Mouse (Mus musculus): ENCODE results near the gene Fgfr2. TPM values are rescaled to one million over a fixed set of nuclear protein-coding genes. Genes with fewer than 3 reads are reported as not detected.
A peak's percentile ranks its signal among the peaks of the same experiment; 100 is the strongest.

The Fgfr2 gene
- polyA plus RNA-seq, 1 experiment from 2014 or later: 67.0 TPM

DNA sequence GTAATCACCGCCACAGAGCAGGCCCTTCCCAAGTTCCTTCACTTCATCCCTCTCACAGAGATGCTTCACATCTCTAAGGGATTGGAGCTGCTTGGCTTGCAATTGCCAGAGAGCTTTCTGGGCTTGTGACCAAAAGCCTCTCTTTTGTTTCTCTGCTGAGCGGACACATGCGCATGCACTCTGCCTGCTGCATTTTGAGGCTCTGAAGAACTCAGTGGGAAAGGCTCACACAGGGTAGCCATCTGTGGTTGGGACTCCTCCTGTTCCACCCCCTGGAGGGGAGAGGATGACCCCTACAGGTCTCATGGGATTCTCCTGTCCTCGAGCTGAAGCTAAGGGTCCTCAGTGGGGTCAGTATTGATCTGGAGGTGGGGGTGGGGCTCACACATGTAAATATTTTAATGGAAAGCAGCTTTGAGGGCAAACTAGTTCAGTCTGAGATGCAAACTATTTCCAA is 2157.2 kb downstream of the Fgfr2 start:
- H3K9me3 ChIP-seq: no peaks in the 10 kb centered on the region
- peaks cover 15% of the 10 kb centered on the region for H3K4me1 ChIP-seq (replicated peaks)
- ATAC-seq: peak; percentile 34
- no peaks in the 10 kb centered on the region for H3K36me3 ChIP-seq
- H3K4me3 ChIP-seq (replicated peaks): no peak overlapping the region
- H3K9ac ChIP-seq: no peak overlapping the region
- WGBS: 53% methylated on average over 4 of the region's 4 CpGs
- H3K4me2 ChIP-seq (replicated peaks): no peak overlapping the region
- no peaks in the 10 kb centered on the region for H3K27me3 ChIP-seq (replicated peaks)
- H3K27ac ChIP-seq: 0 out of 2 replicates have a peak overlapping the region, but pooled peaks have one; percentile 2

DNA sequence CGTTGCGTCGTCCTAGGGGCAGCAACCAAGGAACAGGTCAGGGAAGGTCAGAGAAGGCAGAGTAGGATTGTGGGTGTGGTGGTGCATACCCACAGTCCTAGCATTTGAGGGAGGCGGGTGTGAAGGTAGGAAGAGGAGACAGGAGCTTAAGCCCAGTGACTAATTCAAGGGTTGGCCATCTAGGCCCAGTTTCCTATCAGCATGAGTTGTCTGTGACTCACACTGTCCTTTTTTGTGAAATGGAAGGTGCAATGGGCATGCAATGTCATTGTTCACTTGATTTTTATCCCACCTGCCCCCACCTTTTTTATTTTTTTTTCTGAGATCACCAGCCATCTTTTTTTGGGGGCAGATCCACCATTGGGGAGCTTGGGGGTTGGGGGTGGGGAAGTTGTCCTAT is 2157.8 kb downstream of the Fgfr2 start:
- Histone ChIP-seq H3K27ac (0 out of 2 replicates have a peak overlapping the region, but pooled peaks have one; percentile 2), H3K4me3 (replicated peaks) (no peak overlapping the region), H3K36me3 (no peaks in the 10 kb centered on the region), H3K4me2 (replicated peaks) (no peak overlapping the region), H3K27me3 (replicated peaks) (no peaks in the 10 kb centered on the region), H3K9ac (no peak overlapping the region), H3K9me3 (no peaks in the 10 kb centered on the region), H3K4me1 (replicated peaks) (peaks cover 19% of the 10 kb centered on the region)
- 88% methylated on average over 4 of the region's 4 CpGs for WGBS
- no peak for ATAC-seq

DNA sequence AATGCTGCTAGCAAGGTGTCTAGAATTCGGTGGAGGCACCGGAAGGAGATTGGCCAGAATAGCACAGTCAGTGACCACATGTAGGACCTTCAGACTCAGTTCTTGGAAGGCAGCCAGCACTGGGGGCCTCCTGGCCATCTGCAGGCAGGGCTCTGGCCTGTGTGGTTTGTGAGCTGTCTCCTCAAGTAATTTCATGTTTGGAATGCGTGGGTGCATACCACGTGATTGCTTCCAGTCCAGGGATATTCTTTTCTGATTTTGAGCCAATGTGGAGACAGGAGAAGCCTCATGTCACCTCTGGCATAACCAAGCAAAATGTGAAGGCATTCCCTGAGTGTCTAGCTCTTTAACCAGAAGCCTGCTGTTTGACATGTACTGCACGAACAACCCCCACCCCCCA is 2158.5 kb downstream of the Fgfr2 start:
- ATAC-seq: peak; percentile 57; the same call in 1 of the 2 replicates

DNA sequence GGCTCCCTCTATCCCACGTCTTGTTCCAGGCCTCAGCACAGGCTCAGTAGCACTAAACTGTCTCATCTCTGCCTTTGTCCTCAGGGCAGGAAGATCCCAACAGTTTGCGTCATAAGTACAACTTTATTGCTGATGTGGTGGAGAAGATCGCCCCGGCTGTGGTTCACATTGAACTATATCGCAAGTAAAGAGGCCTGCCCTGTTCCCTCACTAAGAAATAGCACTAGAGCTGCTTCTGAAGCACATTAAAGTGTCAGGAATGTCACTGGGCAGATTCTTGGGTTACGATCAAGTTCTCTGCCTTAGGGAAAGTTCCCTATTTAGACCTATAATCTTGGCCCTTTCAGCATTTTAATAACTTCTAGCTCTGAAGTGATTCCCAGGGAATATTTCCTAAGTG is 2161.7 kb downstream of the Fgfr2 start:
- no peaks in the 10 kb centered on the region for H3K9me3 ChIP-seq
- H3K27ac ChIP-seq: no peak overlapping the region
- peaks cover 31% of the 10 kb centered on the region for H3K4me1 ChIP-seq (replicated peaks)
- 73% methylated on average over 6 of the region's 6 CpGs for WGBS
- ATAC-seq: no peak
- H3K27me3 ChIP-seq (replicated peaks): no peaks in the 10 kb centered on the region
- H3K4me2 ChIP-seq (replicated peaks): no peak overlapping the region
- no peaks in the 10 kb centered on the region for H3K36me3 ChIP-seq
- no peak overlapping the region for H3K4me3 ChIP-seq (replicated peaks)
- no peak overlapping the region for H3K9ac ChIP-seq

More for the DNA sequence above, 2158.5 kb downstream of the Fgfr2 start:
- Histone ChIP-seq H3K9ac (no peak overlapping the region), H3K27me3 (replicated peaks) (no peaks in the 10 kb centered on the region), H3K4me1 (replicated peaks) (peaks cover 26% of the 10 kb centered on the region), H3K4me3 (replicated peaks) (no peak overlapping the region), H3K4me2 (replicated peaks) (no peak overlapping the region), H3K27ac (no peak overlapping the region), H3K9me3 (no peaks in the 10 kb centered on the region), H3K36me3 (no peaks in the 10 kb centered on the region)
- WGBS: 28% methylated on average over 5 of the region's 5 CpGs

DNA sequence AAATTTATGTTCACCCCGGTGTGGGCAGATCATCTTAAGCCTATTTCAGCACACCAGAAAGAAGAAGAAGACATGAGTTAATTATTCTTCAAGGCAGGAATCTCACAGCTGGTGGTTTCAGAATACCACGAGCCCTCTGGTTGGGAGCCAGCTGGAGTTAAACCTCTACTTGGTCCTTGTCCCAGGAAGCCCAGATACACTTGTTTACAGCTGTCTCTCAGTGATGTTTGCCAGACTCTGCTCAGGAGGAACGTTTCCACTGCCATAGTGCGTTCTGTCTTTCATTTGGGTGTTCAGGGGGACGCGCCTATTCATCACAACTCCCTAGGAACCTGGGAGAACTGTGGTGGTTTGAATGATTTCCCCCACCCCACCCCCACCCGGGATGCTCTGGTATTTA is 2163.3 kb downstream of the Fgfr2 start:
- no peaks in the 10 kb centered on the region for H3K27me3 ChIP-seq (replicated peaks)
- H3K4me3 ChIP-seq (replicated peaks): no peak overlapping the region
- WGBS: 19% methylated on average over 7 of the region's 7 CpGs
- no peak overlapping the region for H3K9ac ChIP-seq
- H3K36me3 ChIP-seq: no peaks in the 10 kb centered on the region
- no peak overlapping the region for H3K27ac ChIP-seq
- H3K4me2 ChIP-seq (replicated peaks): 0 out of 2 replicates have a peak overlapping the region, but pooled peaks have one; percentile 20
- H3K4me1 ChIP-seq (replicated peaks): peaks cover 23% of the 10 kb centered on the region
- H3K9me3 ChIP-seq: no peaks in the 10 kb centered on the region
- peak; percentile 80 for ATAC-seq

DNA sequence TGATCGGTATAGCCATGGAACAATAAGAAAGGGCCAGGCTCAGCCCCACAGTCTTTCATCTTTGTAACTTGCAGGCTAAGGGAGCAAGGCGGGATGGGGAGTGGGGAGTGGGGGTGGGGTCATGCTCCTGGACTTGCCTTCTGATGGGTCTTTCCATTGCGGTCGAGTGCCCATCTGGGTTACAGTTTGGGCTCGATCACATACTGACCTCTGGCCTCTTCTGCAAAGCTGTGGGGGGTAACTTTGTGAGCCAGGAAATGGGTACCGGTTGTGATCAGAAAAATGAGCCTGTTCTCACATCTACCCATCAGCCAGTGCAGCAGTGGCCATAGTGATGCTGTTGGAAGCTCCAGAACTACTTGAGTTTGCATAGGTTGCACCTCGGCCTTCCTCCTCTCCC is 2164.6 kb downstream of the Fgfr2 start:
- Histone ChIP-seq H3K36me3 (no peaks in the 10 kb centered on the region), H3K9ac (no peak overlapping the region), H3K27me3 (replicated peaks) (no peaks in the 10 kb centered on the region), H3K9me3 (no peaks in the 10 kb centered on the region), H3K4me3 (replicated peaks) (no peak overlapping the region), H3K4me2 (replicated peaks) (no peak overlapping the region), H3K27ac (no peak overlapping the region), H3K4me1 (replicated peaks) (peaks cover 22% of the 10 kb centered on the region)
- no peak for ATAC-seq
- 73% methylated on average over 7 of the region's 7 CpGs for WGBS

DNA sequence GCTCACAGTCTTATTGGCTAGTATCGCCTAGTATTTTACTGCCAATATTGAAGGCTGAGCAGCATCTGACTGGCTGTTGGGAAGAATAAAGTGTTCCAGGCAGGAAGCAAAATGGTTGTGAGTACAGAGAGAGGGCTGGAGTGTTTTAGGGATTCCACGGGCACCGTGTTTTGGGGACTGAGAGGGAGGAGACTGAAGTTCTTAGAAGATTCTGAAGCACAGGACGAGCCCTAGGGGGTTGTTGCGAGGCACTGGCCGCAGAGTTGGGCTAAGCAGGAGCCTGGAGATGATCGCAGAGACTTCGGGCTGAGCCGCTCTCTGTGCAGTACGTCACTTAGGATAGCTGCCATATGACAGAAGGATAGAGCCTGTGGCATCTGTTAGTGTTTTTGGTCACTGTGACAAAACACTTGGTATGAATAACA is 2169.0 kb downstream of the Fgfr2 start:
- WGBS: 86% methylated on average over 10 of the region's 10 CpGs
- Histone ChIP-seq H3K9me3 (no peaks in the 10 kb centered on the region), H3K9ac (no peak overlapping the region), H3K27ac (no peak overlapping the region), H3K36me3 (no peaks in the 10 kb centered on the region), H3K27me3 (replicated peaks) (no peaks in the 10 kb centered on the region), H3K4me2 (replicated peaks) (no peak overlapping the region), H3K4me3 (replicated peaks) (no peak overlapping the region), H3K4me1 (replicated peaks) (0 out of 2 replicates have a peak, but pooled peaks cover 6% of the 10 kb centered on the region)
- no peak for ATAC-seq

DNA sequence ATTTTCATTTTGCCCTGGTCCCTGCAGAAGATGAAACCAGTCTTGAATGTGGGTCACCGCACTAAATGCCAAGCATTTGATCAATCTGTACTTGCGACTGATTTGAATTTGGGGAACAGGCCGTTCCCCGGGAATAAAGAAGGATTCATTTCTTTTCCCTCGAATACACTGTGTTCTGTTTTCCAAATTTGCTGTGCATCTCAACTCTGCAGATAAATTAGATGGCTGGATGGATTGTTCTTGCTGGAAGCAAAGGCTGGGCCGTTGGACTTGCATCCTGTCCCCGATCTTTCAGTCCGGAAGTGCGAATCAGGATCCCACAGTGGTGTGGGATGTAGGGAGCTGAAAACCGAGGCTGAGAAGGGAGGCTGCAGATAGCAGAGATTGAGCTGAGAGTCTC is 2169.8 kb downstream of the Fgfr2 start:
- WGBS: 89% methylated on average over 10 of the region's 10 CpGs
- ATAC-seq: no peak
- H3K27ac ChIP-seq: no peak overlapping the region
- no peak overlapping the region for H3K9ac ChIP-seq
- H3K4me3 ChIP-seq (replicated peaks): no peak overlapping the region
- no peaks in the 10 kb centered on the region for H3K36me3 ChIP-seq
- H3K27me3 ChIP-seq (replicated peaks): no peaks in the 10 kb centered on the region
- no peaks in the 10 kb centered on the region for H3K4me1 ChIP-seq (replicated peaks)
- no peaks in the 10 kb centered on the region for H3K9me3 ChIP-seq
- no peak overlapping the region for H3K4me2 ChIP-seq (replicated peaks)

DNA sequence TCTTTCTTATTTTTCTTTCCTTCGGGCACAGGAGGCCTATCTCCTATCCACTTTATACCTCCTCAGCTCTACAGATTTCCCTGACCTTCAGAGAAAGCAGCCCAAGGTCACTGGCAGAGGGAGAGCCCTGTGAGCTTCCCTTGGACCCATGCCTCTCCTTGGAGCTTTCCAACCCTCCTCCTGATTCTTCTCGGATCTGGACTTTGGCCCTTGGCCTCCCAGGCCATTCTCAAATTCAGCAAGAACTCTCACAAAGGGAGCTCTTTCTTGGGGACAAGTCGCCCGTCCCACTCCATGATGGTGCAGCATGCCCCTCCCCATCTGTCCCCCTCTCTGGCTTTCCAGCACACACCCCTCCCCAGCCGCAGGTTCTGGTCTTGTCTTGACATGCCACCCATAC is 2172.1 kb downstream of the Fgfr2 start:
- no peak overlapping the region for H3K27ac ChIP-seq
- 93% methylated on average over 5 of the region's 5 CpGs for WGBS
- H3K9ac ChIP-seq: no peak overlapping the region
- H3K4me2 ChIP-seq (replicated peaks): no peak overlapping the region
- no peaks in the 10 kb centered on the region for H3K4me1 ChIP-seq (replicated peaks)
- no peaks in the 10 kb centered on the region for H3K9me3 ChIP-seq
- H3K36me3 ChIP-seq: no peaks in the 10 kb centered on the region
- no peak overlapping the region for H3K4me3 ChIP-seq (replicated peaks)
- H3K27me3 ChIP-seq (replicated peaks): no peaks in the 10 kb centered on the region
- no peak for ATAC-seq

DNA sequence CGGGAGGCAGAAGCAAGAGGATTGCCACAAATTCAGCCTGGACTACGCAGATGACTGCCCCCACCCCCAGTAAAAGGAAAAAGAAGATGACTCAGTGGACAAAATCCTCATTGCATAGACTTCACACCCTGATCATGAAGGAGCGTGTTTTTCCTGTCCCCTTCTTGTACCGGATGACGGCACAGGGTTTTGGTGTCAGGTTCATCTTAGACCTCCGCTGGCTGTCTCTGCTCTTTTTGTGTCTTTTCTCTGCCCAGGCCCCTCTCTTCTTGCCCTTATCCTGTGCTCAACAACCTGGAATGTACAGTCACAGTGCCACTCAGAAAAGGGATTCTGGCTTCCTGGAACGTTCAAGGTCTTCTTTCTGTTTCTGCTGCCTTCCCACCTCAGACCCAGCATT is 2172.7 kb downstream of the Fgfr2 start:
- no peak overlapping the region for H3K27ac ChIP-seq
- no peak overlapping the region for H3K9ac ChIP-seq
- no peaks in the 10 kb centered on the region for H3K27me3 ChIP-seq (replicated peaks)
- H3K4me1 ChIP-seq (replicated peaks): no peaks in the 10 kb centered on the region
- H3K4me2 ChIP-seq (replicated peaks): no peak overlapping the region
- no peaks in the 10 kb centered on the region for H3K9me3 ChIP-seq
- WGBS: 92% methylated on average over 7 of the region's 7 CpGs
- no peaks in the 10 kb centered on the region for H3K36me3 ChIP-seq
- no peak overlapping the region for H3K4me3 ChIP-seq (replicated peaks)
- ATAC-seq: no peak

DNA sequence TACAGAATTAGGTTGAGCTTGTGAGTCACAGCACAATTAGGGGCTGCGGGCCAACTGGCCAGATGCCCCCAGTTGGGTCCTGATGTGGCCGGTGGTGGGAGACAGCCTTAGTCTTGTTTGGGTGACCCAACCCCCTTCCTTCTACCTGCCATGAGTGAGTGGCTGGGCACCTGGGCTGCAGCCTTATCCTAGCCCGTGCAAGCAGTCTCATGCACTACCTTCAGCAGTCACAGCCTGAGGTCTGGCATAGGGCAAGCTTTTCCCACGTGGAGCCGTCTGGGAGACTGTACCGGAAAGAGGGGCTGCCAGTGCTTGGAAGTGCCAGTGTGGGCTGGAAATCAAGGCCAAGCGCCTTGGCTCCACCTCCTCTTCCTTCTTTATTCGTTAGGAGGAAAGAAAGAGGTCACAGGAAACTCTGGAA is 2173.8 kb downstream of the Fgfr2 start:
- Histone ChIP-seq H3K4me1 (replicated peaks) (no peaks in the 10 kb centered on the region), H3K4me3 (replicated peaks) (no peak overlapping the region), H3K27ac (0 out of 2 replicates have a peak overlapping the region, but pooled peaks have one; percentile 13), H3K27me3 (replicated peaks) (no peaks in the 10 kb centered on the region), H3K9me3 (no peaks in the 10 kb centered on the region), H3K4me2 (replicated peaks) (no peak overlapping the region), H3K36me3 (no peaks in the 10 kb centered on the region), H3K9ac (no peak overlapping the region)
- WGBS: 43% methylated on average over 8 of the region's 8 CpGs
- ATAC-seq: 0 out of 2 replicates have a peak, but pooled peaks have one; percentile 43

DNA sequence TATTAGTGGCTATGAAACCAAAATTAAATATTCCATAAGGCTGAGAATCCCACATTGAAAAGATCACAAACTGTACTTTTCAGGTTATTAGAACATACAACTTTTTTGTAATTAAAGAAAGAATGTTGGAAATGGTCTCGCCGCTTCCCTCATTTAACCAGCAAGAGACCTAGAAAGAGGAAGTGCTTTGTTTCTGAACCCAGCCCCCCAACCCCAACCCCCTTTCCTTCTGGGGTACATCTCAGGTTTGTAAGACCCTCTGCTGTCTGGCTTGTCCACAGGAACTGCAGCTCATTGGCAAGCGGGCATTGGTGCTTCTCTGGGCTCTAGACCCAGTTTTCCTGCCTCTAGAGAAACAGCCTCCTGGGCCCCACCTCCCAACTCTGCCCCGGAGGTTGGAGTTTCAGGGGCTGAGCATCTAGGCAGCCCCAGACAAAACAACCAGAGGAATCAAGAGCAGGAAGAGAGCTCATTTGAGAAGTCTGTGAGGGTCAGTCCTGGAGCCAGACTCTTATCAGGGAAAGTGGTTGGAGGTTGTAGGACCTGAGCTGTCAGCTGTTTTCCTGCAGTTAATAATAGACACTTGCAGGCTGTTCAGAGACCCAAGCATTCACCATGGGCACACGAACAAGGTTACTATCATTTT is 2174.5 kb downstream of the Fgfr2 start:
- Histone ChIP-seq H3K4me2 (replicated peaks) (no peak overlapping the region), H3K36me3 (no peaks in the 10 kb centered on the region), H3K9me3 (no peaks in the 10 kb centered on the region), H3K9ac (no peak overlapping the region), H3K4me3 (replicated peaks) (no peak overlapping the region), H3K27me3 (replicated peaks) (no peaks in the 10 kb centered on the region), H3K27ac (no peak overlapping the region), H3K4me1 (replicated peaks) (no peaks in the 10 kb centered on the region)
- no peak for ATAC-seq
- WGBS: 54% methylated on average over 5 of the region's 5 CpGs

DNA sequence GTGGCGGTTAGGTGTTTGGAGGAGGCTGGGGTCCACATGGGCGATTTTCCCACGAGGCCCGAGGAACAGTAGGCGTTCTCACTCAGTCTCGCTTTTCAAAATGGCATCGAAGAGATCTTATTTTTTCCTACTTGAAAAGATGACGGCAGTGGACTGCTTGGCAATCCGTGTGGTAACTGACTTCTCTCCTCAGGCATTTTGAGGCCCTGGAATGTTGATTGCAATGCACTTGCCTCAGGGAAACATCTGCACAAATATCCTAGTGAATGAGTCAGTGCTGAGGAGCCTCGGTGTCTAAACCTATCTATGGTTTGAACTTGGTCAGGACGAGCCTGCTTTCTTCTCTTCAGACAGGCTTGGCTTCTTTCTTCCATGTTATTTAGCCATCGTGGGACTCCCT is 2176.8 kb downstream of the Fgfr2 start:
- no peak for ATAC-seq

More for the DNA sequence above, 2176.8 kb downstream of the Fgfr2 start:
- Histone ChIP-seq H3K9me3 (no peaks in the 10 kb centered on the region), H3K4me1 (replicated peaks) (no peaks in the 10 kb centered on the region), H3K9ac (no peak overlapping the region), H3K27me3 (replicated peaks) (no peaks in the 10 kb centered on the region), H3K27ac (no peak overlapping the region), H3K4me3 (replicated peaks) (no peak overlapping the region), H3K4me2 (replicated peaks) (no peak overlapping the region), H3K36me3 (no peaks in the 10 kb centered on the region)
- 84% methylated on average over 12 of the region's 12 CpGs for WGBS
